Mouse (Mus musculus) ZHBTc4 (cell line): ENCODE results near the gene Csrp2.

Source experiments
- DNase-seq: peaks from one replicate; pipeline ENCODE4 v3.0.0-alpha.2; 2011; ENCODE audit warnings: low read depth, low spot score

Gene Csrp2

DNA sequence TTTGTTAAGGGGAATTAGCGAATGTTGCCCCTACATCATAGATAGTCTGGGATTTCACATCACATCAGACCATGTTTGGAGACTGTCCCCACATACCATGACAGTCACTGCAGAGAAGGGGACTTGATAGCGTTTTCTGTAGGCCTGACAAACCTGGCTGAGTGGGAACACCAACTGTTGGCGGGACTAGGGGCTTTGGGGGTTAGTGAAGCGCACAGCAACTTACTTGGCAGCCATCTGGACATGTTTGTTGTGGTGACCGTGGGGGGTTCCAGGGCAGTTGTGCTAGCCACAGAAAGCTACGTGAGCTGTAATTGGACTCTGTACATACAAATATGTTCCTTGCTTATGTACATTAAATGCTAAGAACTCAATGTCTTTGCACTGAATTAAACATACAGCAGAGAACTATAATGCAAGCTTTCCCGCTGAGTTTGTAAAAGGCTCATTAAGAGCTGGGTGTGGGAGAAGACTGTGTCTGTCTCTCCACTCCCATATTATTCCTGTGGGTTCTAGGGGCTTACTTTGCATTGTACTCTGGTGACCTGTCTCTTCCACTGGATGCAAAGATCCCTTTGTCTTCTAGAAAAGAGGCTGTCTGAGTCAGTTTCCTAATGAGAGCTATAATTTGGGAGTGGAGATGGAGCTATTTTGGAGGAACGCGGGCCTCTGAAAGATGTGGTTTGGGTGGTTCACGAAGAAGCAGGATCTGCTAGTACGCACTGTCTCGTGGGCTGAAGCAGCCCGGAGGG is 11.7 kb downstream of the Csrp2 start:
- DNase-seq: peak; percentile 83

DNA sequence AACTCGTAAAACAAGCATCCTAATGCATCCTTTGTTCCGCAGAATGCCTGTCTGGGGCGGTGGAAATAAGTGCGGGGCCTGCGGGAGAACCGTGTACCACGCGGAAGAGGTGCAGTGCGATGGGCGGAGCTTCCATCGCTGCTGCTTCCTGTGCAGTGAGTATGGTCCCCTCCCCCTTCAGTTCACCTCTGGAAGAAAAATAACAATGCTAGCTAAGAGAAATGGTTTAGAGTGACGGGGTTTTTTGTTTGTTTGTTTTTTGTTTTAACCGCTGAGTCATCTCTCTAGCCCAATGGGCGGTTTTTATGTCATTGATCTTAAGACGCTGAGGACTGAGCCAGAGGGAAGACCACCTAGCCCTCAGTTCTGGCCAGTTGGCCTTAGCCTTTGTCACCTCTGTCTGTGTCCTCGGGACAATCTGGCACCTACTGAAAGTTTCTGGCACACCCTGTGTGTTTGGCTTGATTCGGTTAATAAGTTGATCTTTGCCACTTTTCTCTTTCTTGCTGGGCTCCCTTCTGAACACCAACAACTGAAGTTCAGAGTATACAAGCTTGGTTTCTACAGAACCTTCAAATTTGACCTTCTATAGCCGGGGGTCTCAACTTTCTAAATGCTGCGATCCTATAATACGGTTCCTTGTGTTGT is 12.4 kb downstream of the Csrp2 start:
- DNase-seq: peak; percentile 99

- DNase-seq: no peak
Measured at GRCm38 (mm10) chr10:110933584-110933983, 14.0 kb downstream of the Csrp2 start.

DNA sequence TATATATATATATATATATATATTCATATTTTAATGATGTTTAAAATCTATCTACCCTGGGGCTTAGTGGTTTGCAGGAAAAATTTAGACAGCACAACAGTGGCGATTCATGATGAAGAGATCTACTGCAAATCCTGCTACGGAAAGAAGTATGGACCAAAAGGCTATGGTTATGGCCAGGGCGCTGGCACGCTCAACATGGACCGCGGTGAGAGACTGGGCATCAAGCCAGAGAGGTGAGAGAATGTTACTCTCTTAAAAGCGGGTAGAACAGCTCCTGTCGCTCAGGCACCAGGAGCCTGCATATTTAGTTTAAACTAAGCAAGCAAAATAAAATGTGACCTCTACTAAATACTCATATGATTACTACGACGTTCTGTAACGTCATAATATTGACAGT is 15.5 kb downstream of the Csrp2 start:
- no peak for DNase-seq

GRCm38 (mm10) chr10:110935669-110936068 is 16.1 kb downstream of the Csrp2 start:
- no peak for DNase-seq

DNA sequence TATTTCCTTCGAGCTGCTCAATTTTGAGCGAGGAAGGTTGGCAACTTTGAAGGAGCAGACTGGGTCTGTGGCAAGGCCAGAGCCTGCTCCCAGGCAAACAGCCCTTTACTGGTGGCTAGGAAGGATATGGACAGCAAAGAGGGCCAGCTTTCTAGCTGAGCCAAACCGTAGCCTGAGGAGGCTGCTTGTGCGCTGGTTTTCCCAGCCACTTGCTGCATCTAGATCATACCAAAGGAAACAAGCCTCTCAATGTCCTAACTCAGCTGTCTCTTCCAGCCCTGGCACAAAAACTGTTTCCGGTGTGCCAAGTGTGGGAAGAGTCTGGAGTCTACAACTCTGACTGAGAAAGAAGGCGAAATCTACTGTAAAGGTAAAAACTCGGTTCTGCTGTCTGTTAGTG is 18.8 kb downstream of the Csrp2 start:
- DNase-seq: no peak

DNA sequence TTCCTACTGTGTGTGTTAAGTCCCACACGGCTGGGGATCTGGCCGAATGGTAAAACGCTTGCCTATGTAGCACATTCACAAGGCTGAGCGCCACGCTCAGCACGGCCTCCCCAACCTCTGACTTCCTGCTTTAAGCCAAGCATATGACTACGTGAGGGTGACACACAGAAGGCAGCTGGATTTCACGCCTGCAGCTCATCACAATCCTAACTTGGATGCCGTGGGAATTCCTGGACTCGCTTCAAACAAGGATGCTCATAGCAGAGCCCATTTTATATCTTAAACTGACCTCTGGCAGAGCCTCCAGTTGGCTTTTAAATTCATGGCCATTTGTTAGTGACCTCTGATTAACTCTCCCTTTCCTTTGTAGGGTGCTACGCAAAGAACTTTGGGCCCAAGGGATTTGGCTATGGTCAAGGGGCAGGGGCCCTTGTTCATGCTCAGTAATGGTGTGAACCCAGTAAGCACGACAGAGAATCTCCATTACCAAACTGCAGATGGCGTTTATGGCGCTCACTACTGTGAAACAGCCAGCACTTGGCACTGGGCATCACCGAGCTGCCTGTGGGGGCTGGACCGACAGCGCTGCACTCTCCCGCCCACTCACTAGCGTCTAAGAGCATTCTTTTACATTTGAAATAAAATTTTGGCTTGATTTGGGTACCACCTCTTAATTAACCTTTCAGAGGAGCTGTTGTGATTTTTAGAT is 19.4 kb downstream of the Csrp2 start:
- DNase-seq: no peak

GRCm38 (mm10) chr10:110939717-110940116 is 20.1 kb downstream of the Csrp2 start:
- no peak for DNase-seq

DNA sequence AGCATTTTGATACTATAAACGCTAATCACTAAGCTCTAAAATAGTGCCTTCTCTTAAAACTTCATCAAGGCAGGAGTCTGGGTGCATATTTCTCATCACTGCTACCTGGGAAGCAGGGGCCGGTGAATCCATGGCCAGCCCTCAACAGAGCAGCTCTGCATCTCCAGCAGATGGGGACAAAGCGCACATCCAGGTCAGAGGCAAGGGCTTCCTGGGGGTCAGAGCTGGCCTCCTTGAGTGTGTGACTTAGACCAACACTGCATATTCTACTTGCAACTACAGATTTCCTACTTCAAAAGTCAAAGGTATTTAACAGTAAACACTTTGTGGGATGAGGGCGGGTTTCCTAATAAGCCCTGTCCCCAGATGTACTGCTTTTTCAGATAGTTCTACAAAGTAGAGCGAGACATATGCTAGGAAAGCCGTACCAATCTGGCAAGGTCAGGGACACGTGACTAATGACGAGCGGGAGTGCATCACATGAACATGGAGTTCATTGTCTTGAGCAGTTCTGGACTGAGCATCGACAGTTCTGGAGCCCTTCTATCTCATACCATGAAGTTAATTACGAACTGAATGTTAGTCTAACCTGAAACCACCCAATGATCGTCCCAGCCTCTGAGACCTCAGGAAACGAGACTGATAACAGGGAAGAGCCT is 21.3 kb downstream of the Csrp2 start:
- DNase-seq: peak; percentile 56

DNA sequence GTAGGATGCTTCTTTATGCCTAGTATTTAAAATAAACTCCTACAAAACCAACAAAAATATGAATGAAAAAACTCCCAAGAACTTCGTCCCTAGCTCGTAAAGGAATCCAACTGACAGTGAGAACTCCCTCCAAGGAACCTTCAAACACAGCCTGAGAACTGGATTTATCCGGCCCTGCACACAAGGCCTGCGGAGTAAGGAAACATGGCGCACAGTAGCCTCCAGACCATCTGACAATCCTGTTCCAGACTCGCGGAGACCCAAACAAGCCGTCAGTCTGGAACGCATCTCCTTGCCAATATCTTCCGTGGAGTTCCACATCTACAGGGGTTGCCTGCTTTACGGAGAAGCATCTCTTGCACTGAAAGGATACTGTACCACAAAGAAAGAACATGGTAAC is 22.4 kb downstream of the Csrp2 start:
- peak; percentile 68 for DNase-seq

GRCm38 (mm10) chr10:110942806-110943205 is 23.2 kb downstream of the Csrp2 start:
- DNase-seq: no peak

DNA sequence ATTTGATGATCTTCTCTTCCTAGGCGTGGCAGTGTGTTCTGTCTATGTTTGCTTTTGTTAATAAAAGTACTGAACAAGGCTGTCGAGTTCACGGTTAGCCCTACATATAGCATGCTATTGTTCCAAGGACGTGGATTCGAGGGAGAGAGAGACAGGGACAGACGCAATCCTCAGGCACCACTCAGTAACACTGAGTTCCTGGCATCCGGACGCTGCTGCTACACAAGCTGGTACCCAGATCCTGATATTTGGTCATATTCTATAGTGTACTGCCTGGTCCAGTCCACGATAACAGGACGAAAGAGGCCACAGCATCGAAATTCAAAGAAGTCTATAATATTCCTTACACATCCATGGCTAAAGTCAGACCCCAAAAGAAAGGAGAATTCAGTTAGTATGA is 24.6 kb downstream of the Csrp2 start:
- no peak for DNase-seq

DNA sequence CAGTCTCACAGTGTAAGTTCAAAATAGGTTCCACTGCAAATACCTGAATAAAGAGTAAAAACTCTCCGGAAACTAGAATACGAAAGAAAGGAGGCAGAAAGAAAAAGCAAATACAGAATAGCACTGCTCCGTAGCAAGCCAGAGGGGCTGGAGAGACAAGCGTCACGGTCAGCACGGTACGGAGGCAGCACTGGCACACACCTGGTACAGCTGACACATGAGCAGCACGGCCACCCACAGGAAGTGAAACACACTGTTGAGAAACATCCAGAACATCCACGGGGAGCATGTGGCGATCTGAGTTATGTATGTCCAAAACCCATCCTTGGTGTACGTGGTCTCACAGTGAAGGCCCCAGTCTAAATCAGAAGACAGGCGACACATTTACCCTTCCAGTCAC is 26.4 kb downstream of the Csrp2 start:
- DNase-seq: no peak

GRCm38 (mm10) chr10:110947574-110947973 is 28.0 kb downstream of the Csrp2 start:
- no peak for DNase-seq

DNA sequence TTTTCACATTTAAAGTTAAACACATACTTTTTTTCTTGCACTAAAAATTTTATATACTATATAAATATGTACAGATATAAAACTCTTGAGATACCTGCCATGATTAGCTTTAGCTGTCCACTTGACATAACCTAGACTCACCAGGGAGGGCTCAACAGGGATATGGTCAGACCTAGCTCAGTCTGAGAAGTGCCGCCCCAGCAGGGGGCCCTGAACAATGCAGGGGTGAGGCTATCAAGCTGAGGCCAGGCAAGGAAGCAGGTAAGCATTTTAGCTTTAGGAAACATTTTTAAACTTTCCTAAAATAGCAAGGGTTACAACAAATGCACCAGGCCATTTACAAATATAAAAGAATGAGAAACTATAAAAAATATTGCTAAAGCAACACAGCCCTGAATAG is 31.5 kb downstream of the Csrp2 start:
- DNase-seq: peak; percentile 62

DNA sequence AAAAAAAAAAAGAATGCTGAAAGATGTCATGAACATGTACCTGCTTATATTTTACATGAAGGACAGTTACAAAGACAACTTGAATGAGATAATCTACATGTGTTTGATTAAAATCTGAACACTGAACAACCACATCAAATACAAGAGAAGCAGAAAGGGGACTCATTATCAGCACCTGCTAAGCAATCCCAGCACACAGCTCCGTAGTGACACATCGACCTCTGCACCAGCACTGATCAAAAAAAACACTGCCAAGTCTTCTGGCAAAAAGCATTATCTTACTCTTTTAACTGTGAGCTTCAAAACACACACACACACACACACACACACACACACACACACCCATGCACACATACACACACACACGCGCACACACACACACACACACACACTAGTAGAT is 32.2 kb downstream of the Csrp2 start:
- no peak for DNase-seq

DNA sequence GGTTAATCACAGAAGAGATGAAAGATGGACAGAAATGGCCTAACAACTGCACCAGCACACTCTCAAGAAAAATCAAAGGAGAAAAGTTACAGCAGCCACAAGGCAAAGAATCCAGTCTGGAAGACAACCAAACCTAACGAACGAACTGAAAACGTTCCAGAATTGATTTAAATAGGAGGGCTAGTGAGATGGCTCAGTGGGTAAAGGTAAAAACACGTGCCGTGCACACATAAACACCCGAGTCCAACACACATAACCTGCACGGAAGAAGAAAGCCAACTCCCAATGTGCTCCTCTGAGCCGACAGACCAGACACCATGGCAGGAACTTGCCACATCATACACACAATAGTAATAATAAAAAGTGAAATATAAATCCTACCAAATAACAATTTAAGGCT is 32.7 kb downstream of the Csrp2 start:
- DNase-seq: no peak

DNA sequence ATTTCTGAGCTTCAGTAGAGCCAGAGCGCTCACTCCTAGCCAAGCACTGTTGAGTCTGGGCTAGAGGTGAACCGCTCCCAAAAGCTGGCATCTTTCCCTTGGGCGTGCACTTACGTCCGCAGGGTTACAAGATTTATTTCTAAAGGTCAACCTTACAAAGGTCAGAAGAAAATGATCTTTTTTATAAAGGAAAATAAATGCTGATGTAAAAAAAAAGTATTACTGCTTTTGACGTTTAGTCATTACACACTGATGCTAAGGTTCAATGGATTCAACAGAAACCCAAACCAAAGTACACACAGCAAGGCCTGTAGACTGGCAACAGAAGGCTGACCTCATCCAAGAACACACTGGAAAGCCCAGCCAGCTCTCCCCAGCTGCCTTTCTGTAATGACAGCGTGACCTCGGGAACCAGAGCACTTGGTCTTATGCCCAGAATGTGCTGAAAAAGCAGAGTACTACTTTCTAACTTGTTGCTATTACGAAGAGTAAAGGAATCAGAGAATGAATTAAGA is 33.4 kb downstream of the Csrp2 start:
- DNase-seq: no peak

GRCm38 (mm10) chr10:110958879-110959278 is 39.3 kb downstream of the Csrp2 start:
- DNase-seq: no peak

DNA sequence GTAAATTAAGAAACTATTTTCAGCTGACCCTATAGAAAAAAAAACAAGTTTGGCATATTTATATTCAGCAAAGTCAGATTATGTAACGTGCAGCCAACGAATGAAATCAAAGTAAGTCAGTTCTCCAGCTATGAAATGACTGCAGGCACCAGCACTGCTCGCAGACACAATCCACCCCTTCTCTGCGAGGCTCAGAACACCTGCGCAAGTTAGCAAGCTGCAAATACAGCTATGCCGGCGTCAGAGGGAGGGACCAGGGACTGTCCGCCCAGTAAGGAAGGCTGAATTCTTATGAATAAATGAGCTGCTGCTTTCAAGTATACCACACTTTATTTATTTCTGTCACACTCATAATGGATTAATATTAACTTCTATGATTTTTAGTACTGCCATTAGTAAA is 40.2 kb downstream of the Csrp2 start:
- no peak for DNase-seq

DNA sequence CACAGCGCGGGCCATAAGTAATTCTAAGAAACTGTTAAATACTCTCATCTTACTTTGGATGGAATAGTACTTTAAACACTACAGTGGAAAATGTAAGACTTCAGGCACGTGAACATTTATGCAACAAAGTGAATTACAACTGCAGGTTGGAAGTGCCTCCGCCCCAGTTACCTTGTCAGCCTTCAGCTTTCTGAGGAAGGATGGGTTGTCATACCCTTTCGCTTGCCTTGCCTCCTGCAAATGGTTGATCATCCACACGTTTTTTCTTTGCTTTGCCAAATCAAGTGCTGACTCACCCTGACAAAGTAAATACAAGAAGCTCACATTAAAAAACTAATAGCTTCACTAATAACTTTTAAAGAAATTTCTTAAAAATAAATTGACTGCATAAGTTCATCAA is 41.3 kb downstream of the Csrp2 start:
- no peak for DNase-seq

- no peak for DNase-seq
Measured at GRCm38 (mm10) chr10:110962172-110962571, 42.6 kb downstream of the Csrp2 start.
